Mouse (Mus musculus) lung, embryonic 14.5 days (tissue): ENCODE measurements around the gene Gm47791. TPM values are rescaled to one million over a fixed set of nuclear protein-coding genes. Genes with fewer than 3 reads are reported as not detected.
A peak's percentile ranks its signal among the peaks of the same experiment; 100 is the strongest.

Experiments
- ATAC-seq: fragments of 200-750 bp; cut with Nextera tagmentation; 2 replicates; pipeline ENCODE4 v1.8.0; 2017; ENCODE audit warnings: mild to moderate bottlenecking, moderate TSS enrichment, moderate library complexity; ENCODE audit not compliant: insufficient read depth
- DNase-seq: peaks from one replicate; pipeline ENCODE4 v3.0.0-alpha.2; 2015
- H3K27ac ChIP-seq: fragments of 300-500 bp; sonication (generic); 2 replicates; pipeline ENCODE4 v1.5.1; 2014; ENCODE audit warnings: low read depth, mild to moderate bottlenecking, moderate library complexity
- H3K27me3 ChIP-seq: fragments of 300-500 bp; sonication (generic); 2 replicates; pipeline ENCODE4 v1.6.1; 2014; ENCODE audit warnings: low read length, control low read depth; ENCODE audit not compliant: insufficient read depth
- H3K36me3 ChIP-seq: fragments of 300-500 bp; sonication (generic); 2 replicates; pipeline ENCODE4 v1.6.1; 2014; ENCODE audit warnings: control low read depth; ENCODE audit not compliant: insufficient read depth
- H3K4me1 ChIP-seq: fragments of 300-500 bp; sonication (generic); 2 replicates; pipeline ENCODE4 v1.6.1; 2014; ENCODE audit warnings: antibody characterized with exemption, control low read depth; ENCODE audit not compliant: insufficient read depth
- H3K4me2 ChIP-seq: fragments of 300-500 bp; sonication (generic); 2 replicates; pipeline ENCODE4 v1.6.1; 2014; ENCODE audit warnings: mild to moderate bottlenecking
- H3K4me3 ChIP-seq: fragments of 300-500 bp; sonication (generic); 2 replicates; pipeline ENCODE4 v1.5.1; 2014; ENCODE audit warnings: low read depth, low read length
- H3K9ac ChIP-seq: fragments of 300-500 bp; sonication (generic); 2 replicates; pipeline ENCODE4 v1.6.1; 2014
- H3K9me3 ChIP-seq: fragments of 300-500 bp; sonication (generic); 2 replicates; pipeline ENCODE4 v1.6.1; 2016; ENCODE audit warnings: low read depth, low read length, control low read depth
- CTCF ChIP-seq: IDR thresholded peaks from 2 replicates; pipeline ENCODE4 v1.5.1; 2016; ENCODE audit warnings: antibody characterized with exemption, low read depth
- WGBS: fragments of 180-500 bp; shearing (Covaris S2); extraction: QIAGEN DNeasy Blood & Tissue Kit; methylation state at CpG from one replicate; pipeline ENCODE4 v1.1.7; 2014; 5-methylcytosine and 5-hydroxymethylcytosine counted together
- polyA plus RNA-seq: library from polyadenylated mRNA; unstranded; fragments of >200 nt; fragmentation: Nextera tagmentation; extraction: Ambion mirVana; gene quantifications from 2 replicates; pipeline ENCODE4 v1.2.1, GENCODE M21; 2014

Gene Gm47791
- not detected in 2 replicates for polyA plus RNA-seq

GRCm38 (mm10) chr1:82771022-82771586 lies at the start of gene Gm47791:
Gene Gm47791, minus strand, starts transcription at chr1:82771243.
- Histone ChIP-seq H3K4me3 (no peak within 1 kb of the TSS), H3K36me3 (no peaks in the 10 kb centered on the region), H3K9me3 (no peaks in the 10 kb centered on the region), H3K4me2 (no peak within 1 kb of the TSS), H3K4me1 (no peaks in the 10 kb centered on the region), H3K9ac (no peak within 1 kb of the TSS), H3K27me3 (no peaks in the 10 kb centered on the region), H3K27ac (no peak within 1 kb of the TSS)
- TF ChIP-seq CTCF, result no peak
- ATAC-seq, result no peak
- WGBS, result 84% methylated on average over 15 of the region's 15 CpGs
- no peak for DNase-seq

DNA sequence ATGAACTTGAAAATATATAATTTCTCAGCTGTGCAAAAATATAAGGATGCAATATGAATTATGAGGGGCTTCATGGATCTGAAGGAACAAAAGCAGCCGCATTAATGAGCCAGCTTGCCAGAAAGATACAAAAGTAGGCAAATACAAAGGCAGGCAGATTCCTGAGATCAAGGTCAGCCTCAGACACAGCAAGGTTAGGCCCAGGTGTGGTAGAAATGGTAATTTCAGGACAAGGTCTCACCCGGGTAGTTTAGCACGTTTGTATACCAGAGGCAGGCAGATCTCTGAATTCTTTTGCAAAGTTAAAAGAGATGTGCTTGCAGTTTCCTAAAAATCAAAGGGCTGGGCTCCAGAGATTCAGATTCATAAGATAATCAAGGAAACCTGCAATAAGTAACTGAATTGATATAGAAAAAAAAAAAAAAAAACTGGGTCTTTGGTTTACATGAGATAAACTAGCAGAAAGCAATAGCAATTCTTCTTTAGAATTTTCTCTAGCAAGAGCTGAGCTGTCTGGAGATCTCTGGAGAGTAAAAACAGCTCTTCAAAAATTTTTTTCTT lies 49.7 kb upstream of the Gm47791 start:
- ATAC-seq, result no peak
- Histone ChIP-seq H3K4me2 (no peak overlapping the region), H3K4me1 (no peaks in the 10 kb centered on the region), H3K36me3 (no peaks in the 10 kb centered on the region), H3K9me3 (no peaks in the 10 kb centered on the region), H3K4me3 (no peak overlapping the region), H3K9ac (no peak overlapping the region), H3K27me3 (no peaks in the 10 kb centered on the region), H3K27ac (0 out of 2 replicates have a peak overlapping the region, but pooled peaks have one; percentile 3)
- WGBS, result 73% methylated on average over 3 of the region's 3 CpGs
- no peak for TF ChIP-seq CTCF
- no peak for DNase-seq

GRCm38 (mm10) chr1:82820179-82820578 lies 49.1 kb upstream of the Gm47791 start:
- no peaks in the 10 kb centered on the region for H3K36me3 ChIP-seq
- H3K4me2 ChIP-seq, result no peak overlapping the region
- no peak for TF ChIP-seq CTCF
- WGBS, result 40% methylated on average over 15 of the region's 15 CpGs
- DNase-seq (no peak), ATAC-seq (peak; percentile 76)
- H3K27me3 ChIP-seq, result no peaks in the 10 kb centered on the region
- no peaks in the 10 kb centered on the region for H3K4me1 ChIP-seq
- 0 out of 2 replicates have a peak overlapping the region, but pooled peaks have one; percentile 3 for H3K27ac ChIP-seq
- no peak overlapping the region for H3K9ac ChIP-seq
- no peaks in the 10 kb centered on the region for H3K9me3 ChIP-seq
- no peak overlapping the region for H3K4me3 ChIP-seq

- 50% methylated on average over 10 of the region's 10 CpGs for WGBS
- H3K27ac ChIP-seq, result no peak overlapping the region
- no peaks in the 10 kb centered on the region for H3K9me3 ChIP-seq
- no peak for DNase-seq
- H3K4me2 ChIP-seq, result no peak overlapping the region
- no peak overlapping the region for H3K4me3 ChIP-seq
- no peak for ATAC-seq
- no peaks in the 10 kb centered on the region for H3K36me3 ChIP-seq
- no peak overlapping the region for H3K9ac ChIP-seq
- H3K4me1 ChIP-seq, result no peaks in the 10 kb centered on the region
- H3K27me3 ChIP-seq, result no peaks in the 10 kb centered on the region
- no peak for TF ChIP-seq CTCF
These were observed 48.3 kb upstream of the Gm47791 start for GRCm38 (mm10) chr1:82819366-82819765.

DNA sequence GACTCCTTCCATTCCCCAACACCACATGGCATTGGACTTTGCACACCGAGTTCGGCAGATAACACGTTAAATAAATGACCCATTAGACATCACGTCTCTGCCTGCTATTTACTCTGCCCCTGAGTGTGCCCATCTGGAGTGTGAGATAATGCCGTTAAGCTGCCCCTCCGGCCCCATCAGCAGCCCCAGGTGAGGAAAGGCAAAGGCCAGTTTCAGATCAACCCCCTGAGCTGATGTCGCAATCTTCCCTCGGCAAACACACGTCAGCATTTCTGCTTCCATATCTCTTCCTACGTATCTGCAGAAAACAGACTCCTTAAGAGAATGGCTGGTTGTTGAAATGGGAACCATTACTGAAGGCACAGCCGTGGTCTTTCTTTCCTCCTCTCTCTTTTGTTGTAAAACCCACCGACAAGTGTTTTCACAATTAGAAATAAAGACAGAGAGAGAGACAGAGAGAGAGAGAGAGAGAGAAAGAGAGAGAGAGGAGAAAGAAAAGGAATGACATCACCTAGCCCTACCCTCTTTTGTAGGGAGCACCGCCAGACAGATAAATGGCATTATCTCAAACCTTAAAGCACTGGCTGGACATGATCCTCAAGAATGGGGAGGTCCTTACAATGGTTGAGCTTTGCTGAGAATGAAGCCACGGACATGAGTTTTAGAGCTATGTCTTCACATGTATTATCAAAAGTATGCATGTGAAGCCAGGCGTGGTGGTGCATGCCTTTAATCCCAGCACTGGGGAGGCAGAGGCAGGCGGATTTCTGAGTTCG lies 45.1 kb upstream of the Gm47791 start:
- ATAC-seq (peak; percentile 72), DNase-seq (no peak)
- H3K27me3 ChIP-seq, result no peaks in the 10 kb centered on the region
- WGBS, result 32% methylated on average over 17 of the region's 17 CpGs
- no peaks in the 10 kb centered on the region for H3K36me3 ChIP-seq
- no peak for TF ChIP-seq CTCF
- H3K27ac ChIP-seq, result peak overlapping the region; percentile 19
- peak overlapping the region; percentile 44 for H3K4me2 ChIP-seq
- no peak overlapping the region for H3K4me3 ChIP-seq
- H3K9me3 ChIP-seq, result no peaks in the 10 kb centered on the region
- H3K9ac ChIP-seq, result no peak overlapping the region
- H3K4me1 ChIP-seq, result no peaks in the 10 kb centered on the region

DNA sequence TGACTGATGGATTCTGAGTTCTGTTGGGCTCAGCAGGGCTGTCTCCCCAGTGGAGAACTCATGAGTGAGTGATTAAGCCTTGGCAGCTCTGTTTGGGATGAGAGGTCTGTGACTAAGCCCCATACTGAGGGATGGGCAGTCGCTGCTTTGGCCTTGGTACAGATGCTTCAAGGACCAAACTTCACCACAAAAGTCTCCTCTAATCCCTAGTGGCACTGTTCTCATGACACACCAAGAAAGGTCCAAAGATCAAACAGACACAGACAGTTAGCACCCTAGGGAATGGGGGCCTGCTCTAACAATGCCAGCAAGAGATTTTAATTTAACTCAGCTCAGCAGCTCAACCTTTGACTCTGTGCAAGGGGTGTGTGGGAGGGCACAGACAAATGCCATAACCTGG lies 40.7 kb upstream of the Gm47791 start:
- H3K36me3 ChIP-seq, result no peaks in the 10 kb centered on the region
- TF ChIP-seq CTCF, result no peak
- DNase-seq (no peak), ATAC-seq (no peak)
- no peaks in the 10 kb centered on the region for H3K9me3 ChIP-seq
- 62% methylated on average over 1 of the region's 1 CpGs for WGBS
- H3K4me3 ChIP-seq, result no peak overlapping the region
- no peak overlapping the region for H3K27ac ChIP-seq
- no peaks in the 10 kb centered on the region for H3K4me1 ChIP-seq
- H3K9ac ChIP-seq, result no peak overlapping the region
- no peak overlapping the region for H3K4me2 ChIP-seq
- no peaks in the 10 kb centered on the region for H3K27me3 ChIP-seq

GRCm38 (mm10) chr1:82808564-82808963 lies 37.5 kb upstream of the Gm47791 start:
- ATAC-seq (no peak), DNase-seq (no peak)
- Histone ChIP-seq H3K4me2 (no peak overlapping the region), H3K27ac (no peak overlapping the region), H3K9me3 (no peaks in the 10 kb centered on the region), H3K36me3 (no peaks in the 10 kb centered on the region), H3K9ac (no peak overlapping the region), H3K27me3 (no peaks in the 10 kb centered on the region), H3K4me3 (no peak overlapping the region), H3K4me1 (no peaks in the 10 kb centered on the region)
- WGBS, result 62% methylated on average over 3 of the region's 3 CpGs
- TF ChIP-seq CTCF, result no peak
